Mouse (Mus musculus) erythroblast, adult 5-6 weeks (primary cell): ENCODE measurements around the gene Ttc3. TPM values are rescaled to one million over a fixed set of nuclear protein-coding genes. Genes with fewer than 3 reads are reported as not detected.
"Not testable (repeated sequence)": the region's sequence is repeated elsewhere in the genome, so short reads cannot be mapped to it uniquely, and the experiment has no call there.

Experiments
- ATAC-seq: replicated peaks from 2 replicates; pipeline ENCODE4 v1.8.0; 2016; ENCODE audit warnings: moderate number of reproducible peaks, mild to moderate bottlenecking, moderate TSS enrichment, inconsistent platforms; ENCODE audit not compliant: poor library complexity, low FRiP score, severe bottlenecking
- total RNA-seq, 2 experiments: library from RNA; stranded (forward) in 1 of 2; stranded (reverse) in 1 of 2; fragments of 150-400 nt in 1 of 2; fragments of 200-764, 138-1000 nt in 1 of 2; gene quantifications; 2 replicates each; pipeline versions ENCODE4 v1.2.3 to v1.2.4; 2015 to 2017; ENCODE audit warnings: low replicate concordance in 2 of 2

Ttc3 gene
- total RNA-seq (2015; ENCODE audit: low replicate concordance) (11.9 and 13.6 TPM in 2 replicates), total RNA-seq (2017; ENCODE audit: low replicate concordance) (12.4 and 16.7 TPM in 2 replicates)

GRCm38 (mm10) chr16:94370173-94370914 is at the start of gene Ttc3:
Gene Ttc3, plus strand, starts transcription at chr16:94370618.
- ATAC-seq: peak; percentile 77

- no peak for ATAC-seq
Observed at GRCm38 (mm10) chr16:94323681-94324080, 46.7 kb upstream of the Ttc3 start.

GRCm38 (mm10) chr16:94326008-94326407 is 44.4 kb upstream of the Ttc3 start:
- ATAC-seq: no peak

- 0 out of 2 replicates have a peak, but pooled peaks have one; percentile 29 for ATAC-seq
Observed at GRCm38 (mm10) chr16:94327781-94328711, 42.4 kb upstream of the Ttc3 start, which contains the start of gene Ripply3. Gene Ripply3, plus strand, starts transcription at chr16:94328420.

GRCm38 (mm10) chr16:94328881-94329867 is 41.2 kb upstream of the Ttc3 start:
- ATAC-seq: no peak

- ATAC-seq: no peak
Observed at GRCm38 (mm10) chr16:94330429-94330828, 40.0 kb upstream of the Ttc3 start.

- no peak for ATAC-seq
Observed at GRCm38 (mm10) chr16:94331233-94331885, 39.1 kb upstream of the Ttc3 start.

GRCm38 (mm10) chr16:94331886-94332252 is 38.5 kb upstream of the Ttc3 start:
- ATAC-seq: peak; percentile 74

- no peak for ATAC-seq
Observed at GRCm38 (mm10) chr16:94335656-94336055, 34.8 kb upstream of the Ttc3 start.

- not testable (repeated sequence) for ATAC-seq
Observed at GRCm38 (mm10) chr16:94339164-94340160, 31.0 kb upstream of the Ttc3 start.

GRCm38 (mm10) chr16:94345733-94346132 is 24.7 kb upstream of the Ttc3 start:
- ATAC-seq: no peak

GRCm38 (mm10) chr16:94347080-94347731 is 23.2 kb upstream of the Ttc3 start:
- no peak for ATAC-seq

- ATAC-seq: no peak
Observed at GRCm38 (mm10) chr16:94348779-94349178, 21.6 kb upstream of the Ttc3 start.

- no peak for ATAC-seq
Observed at GRCm38 (mm10) chr16:94349588-94350286, 20.7 kb upstream of the Ttc3 start.

- ATAC-seq: no peak
Observed at GRCm38 (mm10) chr16:94350287-94350677, 20.1 kb upstream of the Ttc3 start.

- no peak for ATAC-seq
Observed at GRCm38 (mm10) chr16:94354450-94354849, 16.0 kb upstream of the Ttc3 start.

GRCm38 (mm10) chr16:94356046-94356445 is 14.4 kb upstream of the Ttc3 start:
- ATAC-seq: no peak
